Mouse (Mus musculus) testis, postnatal 10 days (tissue): ENCODE results near the gene Appl1.

ENCODE experiments used
- DNase-seq: peaks from one replicate; pipeline ENCODE4 v3.0.0; 2021; ENCODE audit warnings: low spot score

Appl1 gene

GRCm38 (mm10) chr14:26971106-26971789, at the start of gene Appl1:
Gene Appl1 (minus strand): TSS chr14:26971232.
- no peak for DNase-seq

- no peak for DNase-seq
These were observed 48.8 kb upstream of the Appl1 start for GRCm38 (mm10) chr14:27019850-27020249.

GRCm38 (mm10) chr14:27017936-27018335, 46.9 kb upstream of the Appl1 start:
- DNase-seq: no peak

GRCm38 (mm10) chr14:27013658-27014057, 42.6 kb upstream of the Appl1 start:
- no peak for DNase-seq

- DNase-seq: no peak
These were observed 40.5 kb upstream of the Appl1 start for GRCm38 (mm10) chr14:27011561-27011960.

- no peak for DNase-seq
These were observed 34.9 kb upstream of the Appl1 start for GRCm38 (mm10) chr14:27005937-27006336.

- no peak for DNase-seq
These were observed 33.9 kb upstream of the Appl1 start for GRCm38 (mm10) chr14:27004906-27005305.

- DNase-seq: no peak
These were observed 29.4 kb upstream of the Appl1 start for GRCm38 (mm10) chr14:27000386-27000785.

GRCm38 (mm10) chr14:26996257-26996656, 25.2 kb upstream of the Appl1 start:
- no peak for DNase-seq

- DNase-seq: no peak
These were observed 23.2 kb upstream of the Appl1 start, which contains the start of gene Hesx1 for GRCm38 (mm10) chr14:26994211-26994741. Gene Hesx1 (plus strand): TSS chr14:26994416.

- no peak for DNase-seq
These were observed 22.4 kb upstream of the Appl1 start for GRCm38 (mm10) chr14:26993427-26993826.

GRCm38 (mm10) chr14:26991622-26992021, 20.6 kb upstream of the Appl1 start:
- no peak for DNase-seq

GRCm38 (mm10) chr14:26988694-26989093, 17.7 kb upstream of the Appl1 start:
- DNase-seq: no peak

- peak; percentile 11 for DNase-seq
These were observed 11.1 kb upstream of the Appl1 start for GRCm38 (mm10) chr14:26982150-26982530.

- no peak for DNase-seq
These were observed 10.6 kb upstream of the Appl1 start for GRCm38 (mm10) chr14:26981494-26982149.

GRCm38 (mm10) chr14:26981021-26981420, 10.0 kb upstream of the Appl1 start:
- no peak for DNase-seq

GRCm38 (mm10) chr14:26979808-26980207, 8.8 kb upstream of the Appl1 start:
- DNase-seq: no peak

- DNase-seq: no peak
These were observed 6.5 kb upstream of the Appl1 start for GRCm38 (mm10) chr14:26977500-26977899.

GRCm38 (mm10) chr14:26976212-26976611, 5.2 kb upstream of the Appl1 start:
- DNase-seq: no peak

- DNase-seq: no peak
These were observed 4.5 kb upstream of the Appl1 start for GRCm38 (mm10) chr14:26975490-26975889.

GRCm38 (mm10) chr14:26973089-26973488, 2.1 kb upstream of the Appl1 start:
- no peak for DNase-seq

GRCm38 (mm10) chr14:26970439-26970932, 546 bp downstream of the Appl1 start:
- DNase-seq: peak; percentile 99

- DNase-seq: no peak
These were observed 1.1 kb downstream of the Appl1 start for GRCm38 (mm10) chr14:26969856-26970407.
